Mouse (Mus musculus): ENCODE results near the gene Gm26992. TPM values are rescaled to one million over a fixed set of nuclear protein-coding genes. Genes with fewer than 3 reads are reported as not detected.

Gene Gm26992
- 0.26 TPM in 1 of 2 replicates, not detected in the other for polyA plus RNA-seq (2012; rRNA removed)

DNA sequence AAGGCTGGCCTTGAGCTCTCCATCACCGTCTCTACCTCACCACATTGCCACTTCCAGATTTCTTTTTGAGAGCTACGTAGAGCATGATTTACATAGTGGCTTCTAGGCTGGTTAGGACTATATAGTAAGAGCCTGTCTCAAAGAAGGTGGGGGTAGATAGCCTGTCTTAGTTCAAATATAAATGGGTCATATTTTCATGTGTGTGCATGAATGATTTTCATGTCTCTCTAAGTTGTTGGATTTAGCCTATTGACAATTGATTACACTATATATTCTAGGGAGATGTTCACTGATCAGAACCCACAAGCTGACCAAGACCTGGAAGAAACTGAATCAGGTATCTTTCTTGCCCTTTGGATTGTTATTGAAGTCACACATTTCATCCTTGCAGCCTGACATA lies at the start of gene Gm26992:
TSS of gene Gm26992 (plus strand) at position 301 of the 400 bp plus-strand sequence.

DNA sequence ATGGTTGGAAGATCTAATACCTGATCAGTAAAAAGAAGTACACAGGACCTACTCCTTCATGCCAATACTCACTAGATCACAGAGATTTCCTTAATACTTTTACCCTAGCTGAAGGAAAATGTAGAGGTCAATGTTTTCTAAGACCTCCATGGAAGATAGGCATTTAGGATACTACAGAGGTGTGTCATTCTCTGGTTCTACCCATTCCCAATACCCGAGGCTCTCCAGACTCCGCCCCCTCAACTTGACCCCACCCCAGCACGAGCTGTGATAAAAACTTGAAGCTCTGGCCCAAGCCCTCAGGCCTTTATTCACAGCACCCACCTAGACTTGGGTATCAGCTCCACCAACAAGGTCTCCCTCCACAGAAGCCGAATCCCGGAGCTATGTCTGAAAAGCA lies 7.6 kb upstream of the Gm26992 start, which contains the start of gene Tsx:
TSS of gene Tsx (plus strand) at position 301 of the 400 bp plus-strand sequence.

Other genes with a start within 250 kb of the Gm26992 start
- 34.2 and 36.2 TPM in 2 replicates for gene Nap1l2, start 235.4 kb upstream of the Gm26992 start, polyA plus RNA-seq (2012; rRNA removed)
- gene Cdx4, start 100.6 kb upstream of the Gm26992 start, polyA plus RNA-seq (2012; rRNA removed), result not detected in 2 replicates
- gene Chic1, start 65.5 kb upstream of the Gm26992 start, polyA plus RNA-seq (2012; rRNA removed), result 7.0 and 7.3 TPM in 2 replicates
- gene Tsx, start 7.5 kb upstream of the Gm26992 start, polyA plus RNA-seq (2012; rRNA removed), result 1.3 and 1.7 TPM in 2 replicates
- 0.06 and 0.10 TPM in 2 replicates for gene Zcchc13, start 208.6 kb downstream of the Gm26992 start, polyA plus RNA-seq (2012; rRNA removed)